In genomic region chr2:117064126-117064525, GRCm38 (mm10) we compare ENCODE assay signal across 27 mouse cellular contexts. TPM values are rescaled to one million over a fixed set of nuclear protein-coding genes. Genes with fewer than 3 reads are reported as not detected.
DNase-seq lines count a peak whose midpoint lies in the region; ATAC-seq lines count a peak whose summit lies in the region.
"Had no signal": no experiment of that assay in that cellular context is flagged by ENCODE, and none has a peak within 500 bp of the region (broad histone marks: within the 10 kb centered on the region; RNA-seq: fewer than 3 reads in every experiment).

No protein-coding gene starts in this region.

- DNase-seq in hindbrain, embryonic 10.5 days (ENCODE audit: low spot score): no peak
- no peak for DNase-seq in hindbrain, embryonic 14.5 days (ENCODE audit: low spot score)
- no peak for DNase-seq in midbrain, embryonic 11.5 days (ENCODE audit: low spot score, missing footprints)
- no peak for DNase-seq in limb, embryonic 10.5 days (ENCODE audit: low spot score)
- no peak for DNase-seq in lung, postnatal 4 days
- DNase-seq in adrenal gland, postnatal 4 days (ENCODE audit: low spot score in 2 of 2): no peak
- DNase-seq: adrenal gland, postnatal 10 days; cerebellum, adult 11-12 months; cerebellum, adult 9-11 months; embryo, embryonic 11 days; gastrocnemius, postnatal 36 days; heart, adult 18-20 months; heart, postnatal 4 days; kidney, adult 18-20 months; kidney, postnatal 25 days; liver, embryonic 13.5 days; lung, adult 18-20 months; right cerebral cortex, postnatal 4 days had no signal

- no peaks in the 10 kb centered on the region for H3K36me3 ChIP-seq in hindbrain, embryonic 10.5 days
- H3K36me3 ChIP-seq in hindbrain, embryonic 14.5 days (replicated peaks; ENCODE audit: control insufficient read depth, insufficient read depth): no peaks in the 10 kb centered on the region
- no peaks in the 10 kb centered on the region for H3K36me3 ChIP-seq in midbrain, embryonic 11.5 days (ENCODE audit: control insufficient read depth, insufficient read depth, low read length)
- H3K36me3 ChIP-seq in midbrain, embryonic 15.5 days (replicated peaks): no peaks in the 10 kb centered on the region
- H3K36me3 ChIP-seq in limb, embryonic 10.5 days: no peaks in the 10 kb centered on the region
- H3K36me3 ChIP-seq: forebrain, embryonic 12.5 days; heart, embryonic 12.5 days; kidney, embryonic 15.5 days; limb, embryonic 15.5 days; liver, embryonic 13.5 days had no signal

- no peaks in the 10 kb centered on the region for H3K9me3 ChIP-seq in hindbrain, embryonic 10.5 days
- no peaks in the 10 kb centered on the region for H3K9me3 ChIP-seq in hindbrain, embryonic 14.5 days (ENCODE audit: control insufficient read depth, low read length)
- no peaks in the 10 kb centered on the region for H3K9me3 ChIP-seq in midbrain, embryonic 11.5 days (ENCODE audit: control insufficient read depth, low read length)
- H3K9me3 ChIP-seq in midbrain, embryonic 15.5 days: no peaks in the 10 kb centered on the region
- H3K9me3 ChIP-seq in limb, embryonic 10.5 days (replicated peaks): no peaks in the 10 kb centered on the region
- H3K9me3 ChIP-seq: forebrain, embryonic 12.5 days; heart, embryonic 12.5 days; kidney, embryonic 15.5 days; limb, embryonic 15.5 days; liver, embryonic 13.5 days had no signal

- no peak overlapping the region for H3K9ac ChIP-seq in hindbrain, embryonic 14.5 days
- no peak overlapping the region for H3K9ac ChIP-seq in midbrain, embryonic 11.5 days (ENCODE audit: low read length)
- H3K9ac ChIP-seq in midbrain, embryonic 15.5 days: no peak overlapping the region
- H3K9ac ChIP-seq: forebrain, embryonic 12.5 days; heart, embryonic 12.5 days; kidney, embryonic 15.5 days; limb, embryonic 15.5 days; liver, embryonic 13.5 days had no signal

- no peak overlapping the region for H3K4me2 ChIP-seq in hindbrain, embryonic 14.5 days (replicated peaks)
- H3K4me2 ChIP-seq in midbrain, embryonic 11.5 days: no peak overlapping the region
- no peak overlapping the region for H3K4me2 ChIP-seq in midbrain, embryonic 15.5 days
- H3K4me2 ChIP-seq: forebrain, embryonic 12.5 days; heart, embryonic 12.5 days; kidney, embryonic 15.5 days; limb, embryonic 15.5 days; liver, embryonic 13.5 days had no signal

- WGBS in hindbrain, embryonic 10.5 days: 84% methylated on average over 2 of the region's 2 CpGs
- 87% methylated on average over 2 of the region's 2 CpGs for WGBS in hindbrain, embryonic 14.5 days
- 82% methylated on average over 2 of the region's 2 CpGs for WGBS in midbrain, embryonic 11.5 days
- WGBS in midbrain, embryonic 15.5 days: 78% methylated on average over 2 of the region's 2 CpGs
- WGBS in limb, embryonic 10.5 days: 76% methylated on average over 2 of the region's 2 CpGs

- H3K4me3 ChIP-seq in hindbrain, embryonic 10.5 days: no peak overlapping the region
- H3K4me3 ChIP-seq in hindbrain, embryonic 14.5 days (replicated peaks; ENCODE audit: low read length): no peak overlapping the region
- no peak overlapping the region for H3K4me3 ChIP-seq in midbrain, embryonic 11.5 days (ENCODE audit: low read depth, low read length)
- H3K4me3 ChIP-seq in midbrain, embryonic 15.5 days: no peak overlapping the region
- H3K4me3 ChIP-seq in limb, embryonic 10.5 days: no peak overlapping the region
- H3K4me3 ChIP-seq: erythroblast, embryonic 14.5 days; forebrain, embryonic 12.5 days; heart, embryonic 12.5 days; kidney, embryonic 15.5 days; limb, embryonic 15.5 days; liver, embryonic 13.5 days had no signal

- H3K4me1 ChIP-seq in hindbrain, embryonic 10.5 days (replicated peaks): peaks cover 11% of the 10 kb centered on the region
- no peaks in the 10 kb centered on the region for H3K4me1 ChIP-seq in hindbrain, embryonic 14.5 days (replicated peaks; ENCODE audit: control insufficient read depth, insufficient read depth, low read length)
- no peaks in the 10 kb centered on the region for H3K4me1 ChIP-seq in midbrain, embryonic 11.5 days (ENCODE audit: control insufficient read depth, insufficient read depth, low read length)
- no peaks in the 10 kb centered on the region for H3K4me1 ChIP-seq in midbrain, embryonic 15.5 days
- peaks cover 13% of the 10 kb centered on the region for H3K4me1 ChIP-seq in limb, embryonic 10.5 days
- H3K4me1 ChIP-seq: forebrain, embryonic 12.5 days; heart, embryonic 12.5 days; kidney, embryonic 15.5 days; limb, embryonic 15.5 days; liver, embryonic 13.5 days had no signal

- ATAC-seq in hindbrain, embryonic 14.5 days (ENCODE audit: low FRiP score): no peak
- peak; percentile 40; the same call in 1 of the 2 replicates for ATAC-seq in midbrain, embryonic 11.5 days (ENCODE audit: low FRiP score)
- no peak for ATAC-seq in midbrain, embryonic 15.5 days (replicated peaks)
- ATAC-seq: lung, postnatal 0 days; Patski had no signal

- no peaks in the 10 kb centered on the region for H3K27me3 ChIP-seq in hindbrain, embryonic 10.5 days (ENCODE audit: insufficient read depth, poor library complexity, severe bottlenecking)
- H3K27me3 ChIP-seq in hindbrain, embryonic 14.5 days (ENCODE audit: control insufficient read depth, insufficient read depth, low read length): no peaks in the 10 kb centered on the region
- no peaks in the 10 kb centered on the region for H3K27me3 ChIP-seq in midbrain, embryonic 11.5 days (ENCODE audit: control insufficient read depth, insufficient read depth, low read length)
- no peaks in the 10 kb centered on the region for H3K27me3 ChIP-seq in midbrain, embryonic 15.5 days (replicated peaks)
- no peaks in the 10 kb centered on the region for H3K27me3 ChIP-seq in limb, embryonic 10.5 days (ENCODE audit: low read depth, poor library complexity, severe bottlenecking)
- H3K27me3 ChIP-seq: forebrain, embryonic 12.5 days; heart, embryonic 12.5 days; kidney, embryonic 15.5 days; limb, embryonic 15.5 days; liver, embryonic 13.5 days; Patski had no signal

- H3K27ac ChIP-seq in hindbrain, embryonic 10.5 days: peak overlapping the region; percentile 26
- H3K27ac ChIP-seq in hindbrain, embryonic 14.5 days: no peak overlapping the region
- no peak overlapping the region for H3K27ac ChIP-seq in midbrain, embryonic 11.5 days (ENCODE audit: low read depth, low read length)
- no peak overlapping the region for H3K27ac ChIP-seq in midbrain, embryonic 15.5 days
- peak overlapping the region; percentile 58 for H3K27ac ChIP-seq in limb, embryonic 10.5 days
- H3K27ac ChIP-seq: forebrain, embryonic 12.5 days; kidney, embryonic 15.5 days; limb, embryonic 15.5 days; liver, embryonic 13.5 days; macrophage had no signal

RNA-seq across cellular contexts. Expression of gene Spred1, which starts 57.0 kb away (rescaled TPM):
- 8.9 and 12.1 TPM in 2 replicates for polyA plus RNA-seq in hindbrain, embryonic 10.5 days (2016; fragmentation: Nextera tagmentation; extraction: Ambion mirVana)
- polyA plus RNA-seq in hindbrain, embryonic 14.5 days (2014; fragmentation: Nextera tagmentation; extraction: Ambion mirVana): 22.7 and 23.4 TPM in 2 replicates
- 20.1 and 21.4 TPM in 2 replicates for polyA plus RNA-seq in midbrain, embryonic 11.5 days (2014; fragmentation: Nextera tagmentation; extraction: Ambion mirVana)
- 10.6 and 11.2 TPM in 2 replicates for polyA plus RNA-seq in midbrain, embryonic 15.5 days (2015; fragmentation: Nextera tagmentation; extraction: Ambion mirVana)
- 14.9 and 17.1 TPM in 2 replicates for polyA plus RNA-seq in limb, embryonic 10.5 days (2016; fragmentation: Nextera tagmentation; extraction: Ambion mirVana)
- total RNA-seq in adrenal gland, postnatal 4 days (2021): 10 to 100 TPM; 92.8 to 98.8 TPM

Comparison
In these comparisons a context has a peak if more than half of its experiments do, and no peak if none do; other contexts are left out.
1. H3K27ac ChIP-seq: peak in hindbrain, embryonic 10.5 days (single experiment) and limb, embryonic 10.5 days (single experiment); none in hindbrain, embryonic 14.5 days (single experiment), midbrain, embryonic 11.5 days (single experiment) and midbrain, embryonic 15.5 days (single experiment).